Mouse (Mus musculus) liver, embryonic 15.5 days (tissue): ENCODE data around the gene Slc25a5. TPM values are rescaled to one million over a fixed set of nuclear protein-coding genes. Genes with fewer than 3 reads are reported as not detected.

Experiments
- ATAC-seq: fragments of 200-750 bp; cut with Nextera tagmentation; 2 replicates; pipeline ENCODE4 v1.8.0; 2017; ENCODE audit warnings: moderate number of reproducible peaks, mild to moderate bottlenecking, moderate library complexity; ENCODE audit not compliant: insufficient read depth
- H3K27ac ChIP-seq: fragments of 300-500 bp; sonication (generic); replicated peaks from 2 replicates; pipeline ENCODE4 v1.5.1; 2015; ENCODE audit warnings: mild to moderate bottlenecking, inconsistent platforms
- H3K27me3 ChIP-seq: fragments of 300-500 bp; sonication (generic); 2 replicates; pipeline ENCODE4 v1.6.1; 2015; ENCODE audit warnings: mild to moderate bottlenecking, inconsistent platforms
- H3K36me3 ChIP-seq: fragments of 300-500 bp; sonication (generic); replicated peaks from 2 replicates; pipeline ENCODE4 v1.6.1; 2015; ENCODE audit warnings: moderate library complexity, mild to moderate bottlenecking, inconsistent platforms
- H3K4me1 ChIP-seq: fragments of 300-500 bp; sonication (generic); replicated peaks from 2 replicates; pipeline ENCODE4 v1.6.1; 2015; ENCODE audit warnings: inconsistent platforms
- H3K4me2 ChIP-seq: fragments of 300-500 bp; sonication (generic); 2 replicates; pipeline ENCODE4 v1.6.1; 2015; ENCODE audit warnings: moderate library complexity, mild to moderate bottlenecking, inconsistent platforms
- H3K4me3 ChIP-seq: fragments of 300-500 bp; sonication (generic); replicated peaks from 2 replicates; pipeline ENCODE4 v1.5.1; 2015; ENCODE audit warnings: mild to moderate bottlenecking, inconsistent platforms
- H3K9ac ChIP-seq: fragments of 300-500 bp; sonication (generic); 2 replicates; pipeline ENCODE4 v1.6.1; 2015; ENCODE audit warnings: moderate library complexity, mild to moderate bottlenecking, inconsistent platforms
- H3K9me3 ChIP-seq: fragments of 300-500 bp; sonication (generic); replicated peaks from 2 replicates; pipeline ENCODE4 v1.6.1; 2016; ENCODE audit warnings: inconsistent platforms
- WGBS: fragments of 180-500 bp; shearing (Covaris S2); methylation state at CpG from one replicate; pipeline ENCODE4 v1.1.7; 2015; ENCODE audit warnings: mixed read lengths; ENCODE audit not compliant: insufficient replicate concordance; 5-methylcytosine and 5-hydroxymethylcytosine counted together
- polyA plus RNA-seq: library from polyadenylated mRNA; unstranded; fragments of >200 nt; fragmentation: Nextera tagmentation; extraction: Ambion mirVana; gene quantifications from 2 replicates; pipeline ENCODE4 v1.2.1, GENCODE M21; 2015

Gene Slc25a5
- polyA plus RNA-seq, 1 experiment from 2014 or later: 433 TPM

- WGBS: 13% methylated on average over 10 of the region's 10 CpGs
- Histone ChIP-seq H3K4me2 (peak overlapping the region; percentile 56), H3K9me3 (no peaks in the 10 kb centered on the region), H3K9ac (no peak overlapping the region), H3K27ac (peak overlapping the region; percentile 9; the same call in 1 of the 2 replicates), H3K4me3 (peak overlapping the region; percentile 26), H3K36me3 (no peaks in the 10 kb centered on the region), H3K27me3 (no peaks in the 10 kb centered on the region), H3K4me1 (peaks cover 11% of the 10 kb centered on the region)
- ATAC-seq: peak; percentile 42; the same call in 1 of the 2 replicates
Measured at GRCm38 (mm10) chrX:36816953-36817441, 21.5 kb downstream of the Slc25a5 start.

DNA sequence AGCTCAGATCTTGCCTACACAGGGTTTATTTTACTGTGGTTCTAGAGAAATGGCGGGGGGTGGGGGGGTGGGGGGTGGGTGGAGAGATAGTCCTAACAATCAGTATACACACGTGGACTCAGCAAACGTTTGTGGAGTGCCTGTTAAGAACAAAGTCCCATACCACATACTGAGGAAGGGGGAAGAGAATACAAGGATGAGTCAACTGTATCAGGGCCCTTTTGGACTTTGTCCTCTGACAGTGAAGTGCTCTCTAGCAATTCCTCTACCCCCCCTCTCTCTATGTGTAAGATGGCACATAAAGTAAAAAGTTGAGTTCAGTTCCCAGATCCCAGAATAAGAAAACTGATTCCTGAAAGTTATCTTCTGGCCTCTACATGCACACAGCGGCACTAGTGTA is 24.1 kb downstream of the Slc25a5 start:
- Histone ChIP-seq H3K4me1 (peaks cover 11% of the 10 kb centered on the region), H3K27ac (no peak overlapping the region), H3K27me3 (no peaks in the 10 kb centered on the region), H3K4me3 (no peak overlapping the region), H3K9me3 (no peaks in the 10 kb centered on the region), H3K4me2 (no peak overlapping the region), H3K9ac (no peak overlapping the region), H3K36me3 (no peaks in the 10 kb centered on the region)
- 42% methylated on average over 4 of the region's 4 CpGs for whole genome bisulfite sequencing
- ATAC-seq: no peak

- Histone ChIP-seq H3K27ac (no peak overlapping the region), H3K4me1 (peaks cover 11% of the 10 kb centered on the region), H3K9me3 (no peaks in the 10 kb centered on the region), H3K36me3 (no peaks in the 10 kb centered on the region), H3K27me3 (no peaks in the 10 kb centered on the region), H3K4me3 (no peak overlapping the region), H3K9ac (no peak overlapping the region), H3K4me2 (no peak overlapping the region)
- ATAC-seq: no peak
- WGBS: 16% methylated on average over 4 of the region's 4 CpGs
Measured at GRCm38 (mm10) chrX:36820201-36820600, 24.8 kb downstream of the Slc25a5 start.

GRCm38 (mm10) chrX:36823932-36824711 is 28.7 kb downstream of the Slc25a5 start:
- Histone ChIP-seq H3K4me1 (no peaks in the 10 kb centered on the region), H3K36me3 (no peaks in the 10 kb centered on the region), H3K4me2 (no peak overlapping the region), H3K9me3 (no peaks in the 10 kb centered on the region), H3K27ac (no peak overlapping the region), H3K4me3 (no peak overlapping the region), H3K27me3 (no peaks in the 10 kb centered on the region), H3K9ac (no peak overlapping the region)
- WGBS: 64% methylated on average over 10 of the region's 10 CpGs
- no peak for ATAC-seq

DNA sequence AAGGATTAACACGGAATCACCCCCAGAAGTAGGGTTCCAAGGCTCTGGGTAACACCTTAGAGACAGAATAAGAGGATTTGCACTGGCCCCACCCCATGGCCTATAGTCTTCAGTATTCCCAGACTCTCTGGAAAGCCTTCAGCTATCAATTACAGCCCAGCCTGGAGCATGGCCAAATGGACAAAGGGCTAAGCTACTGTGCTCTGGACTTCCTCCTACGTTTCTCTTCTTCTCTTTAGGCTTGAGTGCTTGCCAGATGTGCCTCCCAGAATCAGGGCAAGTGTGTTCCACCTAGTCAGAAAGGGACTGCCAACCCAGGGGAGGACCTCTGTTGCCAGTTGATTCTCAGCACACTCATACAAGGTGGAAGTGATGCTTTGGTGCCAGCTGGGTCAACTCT is 29.6 kb downstream of the Slc25a5 start:
- H3K9ac ChIP-seq: no peak overlapping the region
- H3K4me1 ChIP-seq: no peaks in the 10 kb centered on the region
- H3K9me3 ChIP-seq: no peaks in the 10 kb centered on the region
- no peak for ATAC-seq
- H3K4me3 ChIP-seq: no peak overlapping the region
- no peaks in the 10 kb centered on the region for H3K36me3 ChIP-seq
- 46% methylated on average over 2 of the region's 2 CpGs for WGBS
- no peaks in the 10 kb centered on the region for H3K27me3 ChIP-seq
- H3K4me2 ChIP-seq: no peak overlapping the region
- H3K27ac ChIP-seq: no peak overlapping the region

DNA sequence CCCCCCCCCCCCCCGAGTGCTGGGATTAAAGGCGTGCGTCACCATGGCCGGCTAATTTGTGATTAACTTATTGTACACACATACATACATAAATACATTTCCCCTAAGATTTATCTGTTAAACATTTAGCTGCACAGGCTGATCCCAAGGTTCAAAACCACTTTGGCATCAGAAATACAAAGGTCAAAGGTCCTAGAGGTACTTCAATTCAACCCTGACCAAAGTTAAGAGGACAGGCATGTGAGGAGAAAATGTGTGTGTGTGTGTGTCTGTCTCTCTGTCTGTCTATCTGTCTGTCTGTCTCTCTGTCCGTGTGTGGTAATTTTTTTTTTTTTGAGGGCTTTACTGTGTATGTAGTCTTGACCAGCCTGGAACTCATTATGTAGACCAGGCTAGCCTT is 31.4 kb downstream of the Slc25a5 start:
- H3K36me3 ChIP-seq: no peaks in the 10 kb centered on the region
- H3K9me3 ChIP-seq: no peaks in the 10 kb centered on the region
- no peak for ATAC-seq
- H3K4me1 ChIP-seq: no peaks in the 10 kb centered on the region
- H3K27me3 ChIP-seq: no peaks in the 10 kb centered on the region
- WGBS: 75% methylated on average over 4 of the region's 5 CpGs
- H3K27ac ChIP-seq: no peak overlapping the region
- no peak overlapping the region for H3K4me2 ChIP-seq
- no peak overlapping the region for H3K4me3 ChIP-seq
- H3K9ac ChIP-seq: no peak overlapping the region

GRCm38 (mm10) chrX:36830271-36830670 is 34.8 kb downstream of the Slc25a5 start:
- Histone ChIP-seq H3K4me2 (no peak overlapping the region), H3K4me3 (no peak overlapping the region), H3K27me3 (no peaks in the 10 kb centered on the region), H3K27ac (no peak overlapping the region), H3K9me3 (no peaks in the 10 kb centered on the region), H3K9ac (no peak overlapping the region), H3K36me3 (no peaks in the 10 kb centered on the region), H3K4me1 (no peaks in the 10 kb centered on the region; the same call in 1 of the 2 replicates)
- no peak for ATAC-seq
- 43% methylated on average over 5 of the region's 5 CpGs for WGBS

DNA sequence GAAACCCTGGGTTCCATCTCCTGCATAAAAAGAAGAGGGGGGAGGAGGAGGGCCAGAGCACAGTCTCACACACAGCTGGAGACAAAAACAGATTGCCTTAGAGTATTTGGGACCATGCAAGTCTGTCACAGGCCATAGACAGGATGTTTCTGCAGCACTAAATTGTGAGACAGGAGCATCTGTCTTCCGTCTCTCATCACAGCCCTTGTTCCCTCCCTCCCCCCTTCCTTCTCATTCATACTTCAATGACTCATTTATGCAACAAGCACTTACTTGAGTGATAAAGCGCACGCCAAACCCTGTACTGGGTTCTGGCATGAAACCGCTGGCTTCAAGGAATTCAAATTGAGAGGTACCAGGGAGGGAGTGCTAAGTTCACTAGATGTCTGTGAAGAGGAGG is 36.2 kb downstream of the Slc25a5 start:
- Histone ChIP-seq H3K9me3 (no peaks in the 10 kb centered on the region), H3K4me3 (no peak overlapping the region), H3K27ac (no peak overlapping the region), H3K36me3 (no peaks in the 10 kb centered on the region), H3K4me2 (no peak overlapping the region), H3K9ac (no peak overlapping the region), H3K27me3 (no peaks in the 10 kb centered on the region), H3K4me1 (no peaks in the 10 kb centered on the region; the same call in 1 of the 2 replicates)
- WGBS: 75% methylated on average over 4 of the region's 4 CpGs
- no peak for ATAC-seq

DNA sequence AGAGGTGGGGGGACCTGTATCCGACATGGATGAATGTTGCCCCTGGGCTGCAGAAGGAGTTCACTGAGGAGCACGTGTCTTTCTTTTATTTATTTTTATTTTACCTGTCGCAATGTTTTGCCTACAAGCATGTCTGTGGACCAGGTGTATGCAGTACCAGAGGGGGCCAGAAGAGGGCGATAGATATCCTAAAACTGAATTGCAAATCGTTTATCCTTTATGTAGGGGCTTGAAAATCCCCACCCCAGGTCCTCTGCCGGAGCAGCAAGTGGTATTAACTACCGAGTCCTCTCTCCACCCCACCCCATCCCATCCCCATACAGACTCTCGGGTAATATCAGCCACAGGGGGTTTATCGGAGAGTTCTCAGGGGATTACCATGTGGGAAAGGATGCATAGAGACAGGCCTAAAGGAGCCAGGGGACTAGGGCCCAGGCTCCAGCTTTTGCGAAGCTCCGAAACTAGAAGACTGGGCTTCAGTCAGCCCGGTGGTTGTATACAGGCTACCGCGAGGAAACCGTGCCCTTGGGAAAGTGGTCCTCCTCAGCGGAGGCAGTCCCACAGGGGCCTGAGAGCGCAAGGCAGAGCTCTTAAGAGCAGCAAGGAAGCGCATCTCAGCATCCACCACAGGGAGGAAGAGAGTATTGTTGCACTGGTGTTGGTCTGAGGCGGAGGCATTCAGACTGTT is 38.1 kb downstream of the Slc25a5 start:
- 26% methylated on average over 19 of the region's 19 CpGs for WGBS

GRCm38 (mm10) chrX:36837069-36837676 is 41.7 kb downstream of the Slc25a5 start:
- no peak for ATAC-seq
- no peaks in the 10 kb centered on the region; the same call in 1 of the 2 replicates for H3K4me1 ChIP-seq
- no peak overlapping the region for H3K27ac ChIP-seq
- no peak overlapping the region for H3K4me2 ChIP-seq
- H3K9ac ChIP-seq: no peak overlapping the region
- H3K9me3 ChIP-seq: no peaks in the 10 kb centered on the region
- no peak overlapping the region for H3K4me3 ChIP-seq
- WGBS: 49% methylated on average over 6 of the region's 6 CpGs
- no peaks in the 10 kb centered on the region for H3K27me3 ChIP-seq
- H3K36me3 ChIP-seq: no peaks in the 10 kb centered on the region

More for the DNA sequence above, 38.1 kb downstream of the Slc25a5 start:
- no peak overlapping the region for H3K4me3 ChIP-seq
- H3K36me3 ChIP-seq: no peaks in the 10 kb centered on the region
- no peak overlapping the region for H3K9ac ChIP-seq
- no peaks in the 10 kb centered on the region; the same call in 1 of the 2 replicates for H3K4me1 ChIP-seq
- no peak overlapping the region for H3K27ac ChIP-seq
- H3K9me3 ChIP-seq: no peaks in the 10 kb centered on the region
- peak overlapping the region; percentile 39 for H3K4me2 ChIP-seq
- no peaks in the 10 kb centered on the region for H3K27me3 ChIP-seq
- no peak for ATAC-seq

GRCm38 (mm10) chrX:36839391-36839790 is 43.9 kb downstream of the Slc25a5 start:
- ATAC-seq: no peak
- H3K9me3 ChIP-seq: no peaks in the 10 kb centered on the region
- no peak overlapping the region for H3K9ac ChIP-seq
- H3K4me3 ChIP-seq: no peak overlapping the region
- no peak overlapping the region for H3K27ac ChIP-seq
- H3K4me2 ChIP-seq: no peak overlapping the region
- WGBS: 60% methylated on average over 7 of the region's 7 CpGs
- no peaks in the 10 kb centered on the region for H3K27me3 ChIP-seq
- H3K36me3 ChIP-seq: no peaks in the 10 kb centered on the region
- no peaks in the 10 kb centered on the region; the same call in none of the 2 replicates for H3K4me1 ChIP-seq
